Mouse (Mus musculus) embryonic facial prominence, embryonic 10.5 days (tissue): ENCODE data around the gene Hpn. TPM values are rescaled to one million over a fixed set of nuclear protein-coding genes. Genes with fewer than 3 reads are reported as not detected.

Experiments used
- DNase-seq: peaks from one replicate; pipeline ENCODE4 v3.0.0-alpha.2; 2017; ENCODE audit warnings: low spot score
- H3K27ac ChIP-seq: fragments of 300-500 bp; sonication (generic); replicated peaks from 2 replicates; pipeline ENCODE4 v1.5.1; 2016; ENCODE audit warnings: mild to moderate bottlenecking
- H3K27me3 ChIP-seq: fragments of 300-500 bp; sonication (generic); replicated peaks from 2 replicates; pipeline ENCODE4 v1.6.1; 2016; ENCODE audit warnings: low read depth, mild to moderate bottlenecking; ENCODE audit not compliant: poor library complexity, severe bottlenecking
- H3K36me3 ChIP-seq: fragments of 300-500 bp; sonication (generic); replicated peaks from 2 replicates; pipeline ENCODE4 v1.6.1; 2016; ENCODE audit warnings: mild to moderate bottlenecking, moderate library complexity
- H3K4me1 ChIP-seq: fragments of 300-500 bp; sonication (generic); 2 replicates; pipeline ENCODE4 v1.6.1; 2016
- H3K4me3 ChIP-seq: fragments of 300-500 bp; sonication (generic); 2 replicates; pipeline ENCODE4 v1.5.1; 2016; ENCODE audit warnings: mild to moderate bottlenecking, moderate library complexity
- H3K9me3 ChIP-seq: fragments of 300-500 bp; sonication (generic); 2 replicates; pipeline ENCODE4 v1.6.1; 2016; ENCODE audit warnings: mild to moderate bottlenecking
- WGBS: fragments of 180-500 bp; shearing (Covaris S2); methylation state at CpG from one replicate; pipeline ENCODE4 v1.1.7; 2016; 5-methylcytosine and 5-hydroxymethylcytosine counted together
- polyA plus RNA-seq: library from polyadenylated mRNA; unstranded; fragments of >200 nt; fragmentation: Nextera tagmentation; extraction: Ambion mirVana; gene quantifications from 2 replicates; pipeline ENCODE4 v1.2.1, GENCODE M21; 2016

Hpn gene
- polyA plus RNA-seq, 1 experiment from 2014 or later = 4.0 TPM

GRCm38 (mm10) chr7:31131866-31132265 is 16.8 kb upstream of the Hpn start:
- peaks cover 8% of the 10 kb centered on the region for H3K4me1 ChIP-seq
- H3K4me3 ChIP-seq = no peak overlapping the region
- WGBS = 93% methylated on average over 4 of the region's 4 CpGs
- peaks cover 26% of the 10 kb centered on the region for H3K27me3 ChIP-seq
- H3K9me3 ChIP-seq = no peaks in the 10 kb centered on the region
- H3K27ac ChIP-seq = no peak overlapping the region
- peaks cover 89% of the 10 kb centered on the region for H3K36me3 ChIP-seq
- no peak for DNase-seq

- peaks cover 17% of the 10 kb centered on the region for H3K4me1 ChIP-seq
- H3K36me3 ChIP-seq = peaks cover 79% of the 10 kb centered on the region
- peak; percentile 55 for DNase-seq
- H3K27me3 ChIP-seq = peaks cover 37% of the 10 kb centered on the region
- no peak overlapping the region for H3K27ac ChIP-seq
- H3K4me3 ChIP-seq = no peak overlapping the region
- WGBS = 42% methylated on average over 4 of the region's 4 CpGs
- 0 out of 2 replicates have a peak, but pooled peaks cover 2% of the 10 kb centered on the region for H3K9me3 ChIP-seq
Observed at GRCm38 (mm10) chr7:31130841-31131240, 15.8 kb upstream of the Hpn start.

GRCm38 (mm10) chr7:31130197-31130596 is 15.1 kb upstream of the Hpn start:
- Histone ChIP-seq H3K27me3 (peaks cover 43% of the 10 kb centered on the region), H3K4me1 (peaks cover 17% of the 10 kb centered on the region), H3K27ac (no peak overlapping the region), H3K4me3 (no peak overlapping the region), H3K9me3 (0 out of 2 replicates have a peak, but pooled peaks cover 2% of the 10 kb centered on the region), H3K36me3 (peaks cover 72% of the 10 kb centered on the region)
- WGBS = 95% methylated on average over 7 of the region's 7 CpGs
- no peak for DNase-seq

GRCm38 (mm10) chr7:31128157-31128705 is 13.1 kb upstream of the Hpn start:
- Histone ChIP-seq H3K27ac (no peak overlapping the region), H3K36me3 (peaks cover 53% of the 10 kb centered on the region), H3K27me3 (peaks cover 59% of the 10 kb centered on the region), H3K4me3 (no peak overlapping the region), H3K9me3 (0 out of 2 replicates have a peak, but pooled peaks cover 2% of the 10 kb centered on the region), H3K4me1 (peaks cover 17% of the 10 kb centered on the region)
- no peak for DNase-seq
- 62% methylated on average over 9 of the region's 9 CpGs for WGBS

GRCm38 (mm10) chr7:31126851-31127724 is 12.0 kb upstream of the Hpn start, which contains the start of gene Scn1b:
Scn1b (minus strand) TSS chr7:31127003.
- peaks cover 17% of the 10 kb centered on the region for H3K4me1 ChIP-seq
- WGBS = 1% methylated on average over 57 of the region's 60 CpGs
- peaks cover 41% of the 10 kb centered on the region for H3K36me3 ChIP-seq
- peaks cover 59% of the 10 kb centered on the region for H3K27me3 ChIP-seq
- 0 out of 2 replicates have a peak, but pooled peaks cover 2% of the 10 kb centered on the region for H3K9me3 ChIP-seq
- DNase-seq = peak; percentile 63
- H3K27ac ChIP-seq = peak within 1 kb of the TSS; percentile 66
- peak within 1 kb of the TSS; percentile 67 for H3K4me3 ChIP-seq

- peak overlapping the region; percentile 67 for H3K4me3 ChIP-seq
- DNase-seq = peak; percentile 57
- H3K4me1 ChIP-seq = peaks cover 17% of the 10 kb centered on the region
- H3K27me3 ChIP-seq = peaks cover 59% of the 10 kb centered on the region
- H3K9me3 ChIP-seq = 0 out of 2 replicates have a peak, but pooled peaks cover 2% of the 10 kb centered on the region
- WGBS = 1% methylated on average over 53 of the region's 53 CpGs
- peak overlapping the region; percentile 66 for H3K27ac ChIP-seq
- peaks cover 33% of the 10 kb centered on the region for H3K36me3 ChIP-seq
Observed at GRCm38 (mm10) chr7:31126211-31126751, 11.2 kb upstream of the Hpn start.

- WGBS = 84% methylated on average over 13 of the region's 13 CpGs
- H3K27me3 ChIP-seq = peaks cover 59% of the 10 kb centered on the region
- H3K27ac ChIP-seq = no peak overlapping the region
Observed at GRCm38 (mm10) chr7:31125116-31125515, 10.0 kb upstream of the Hpn start.

GRCm38 (mm10) chr7:31124381-31124780 is 9.3 kb upstream of the Hpn start:
- no peak overlapping the region for H3K4me3 ChIP-seq
- 86% methylated on average over 5 of the region's 5 CpGs for WGBS
- DNase-seq = no peak
- H3K9me3 ChIP-seq = 0 out of 2 replicates have a peak, but pooled peaks cover 2% of the 10 kb centered on the region
- H3K27me3 ChIP-seq = peaks cover 57% of the 10 kb centered on the region
- peaks cover 17% of the 10 kb centered on the region for H3K4me1 ChIP-seq
- peaks cover 14% of the 10 kb centered on the region for H3K36me3 ChIP-seq
- no peak overlapping the region for H3K27ac ChIP-seq

More at GRCm38 (mm10) chr7:31125116-31125515, 10.0 kb upstream of the Hpn start:
- Histone ChIP-seq H3K4me1 (peaks cover 17% of the 10 kb centered on the region), H3K36me3 (peaks cover 22% of the 10 kb centered on the region), H3K9me3 (0 out of 2 replicates have a peak, but pooled peaks cover 2% of the 10 kb centered on the region), H3K4me3 (no peak overlapping the region)
- DNase-seq = no peak

GRCm38 (mm10) chr7:31123697-31124096 is 8.6 kb upstream of the Hpn start:
- 82% methylated on average over 3 of the region's 3 CpGs for WGBS
- peaks cover 7% of the 10 kb centered on the region for H3K36me3 ChIP-seq
- 0 out of 2 replicates have a peak, but pooled peaks cover 2% of the 10 kb centered on the region for H3K9me3 ChIP-seq
- H3K4me3 ChIP-seq = no peak overlapping the region
- H3K4me1 ChIP-seq = peaks cover 17% of the 10 kb centered on the region
- DNase-seq = no peak
- no peak overlapping the region for H3K27ac ChIP-seq
- H3K27me3 ChIP-seq = peaks cover 51% of the 10 kb centered on the region

GRCm38 (mm10) chr7:31122641-31123631 is 7.8 kb upstream of the Hpn start:
- DNase-seq = no peak
- Histone ChIP-seq H3K4me1 (peaks cover 17% of the 10 kb centered on the region), H3K36me3 (no peaks in the 10 kb centered on the region), H3K9me3 (0 out of 2 replicates have a peak, but pooled peaks cover 2% of the 10 kb centered on the region), H3K27ac (no peak overlapping the region), H3K27me3 (peaks cover 43% of the 10 kb centered on the region), H3K4me3 (no peak overlapping the region)
- 89% methylated on average over 16 of the region's 16 CpGs for WGBS

GRCm38 (mm10) chr7:31119556-31119955 is 4.5 kb upstream of the Hpn start:
- 84% methylated on average over 5 of the region's 5 CpGs for WGBS
- Histone ChIP-seq H3K4me1 (peaks cover 28% of the 10 kb centered on the region), H3K36me3 (no peaks in the 10 kb centered on the region), H3K27me3 (peaks cover 9% of the 10 kb centered on the region), H3K27ac (no peak overlapping the region), H3K9me3 (no peaks in the 10 kb centered on the region), H3K4me3 (no peak overlapping the region)
- no peak for DNase-seq
